Mouse (Mus musculus): Measurements from ENCODE around the gene Nab1. TPM values are rescaled to one million over a fixed set of nuclear protein-coding genes. Genes with fewer than 3 reads are reported as not detected.
"Not testable (repeated sequence)": the region's sequence is repeated elsewhere in the genome, so short reads cannot be mapped to it uniquely, and the experiment has no call there.

Nab1 gene
- polyA plus RNA-seq (2015; fragmentation: Nextera tagmentation; extraction: Ambion mirVana) = 26.0 and 26.4 TPM in 2 replicates

- under 1% methylated on average over 19 of the region's 80 CpGs for WGBS
- peak within 1 kb of the TSS; percentile 95 for H3K27ac ChIP-seq
- no peaks in the 10 kb centered on the region for H3K36me3 ChIP-seq
- peaks cover 10% of the 10 kb centered on the region for H3K4me1 ChIP-seq
- peak within 1 kb of the TSS; percentile 98 for H3K9ac ChIP-seq
- ATAC-seq (ENCODE audit: insufficient number of reproducible peaks, low FRiP score, low TSS enrichment, low read depth) = peak; percentile 76
- no peaks in the 10 kb centered on the region for H3K9me3 ChIP-seq
- peak within 1 kb of the TSS; percentile 59 for H3K4me2 ChIP-seq
- H3K27me3 ChIP-seq = no peaks in the 10 kb centered on the region
- H3K4me3 ChIP-seq = peak within 1 kb of the TSS; percentile 84
Observed at GRCm38 (mm10) chr1:52500314-52500981, at the start of gene Nab1. Gene Nab1, minus strand, starts transcription at chr1:52500679.

DNA sequence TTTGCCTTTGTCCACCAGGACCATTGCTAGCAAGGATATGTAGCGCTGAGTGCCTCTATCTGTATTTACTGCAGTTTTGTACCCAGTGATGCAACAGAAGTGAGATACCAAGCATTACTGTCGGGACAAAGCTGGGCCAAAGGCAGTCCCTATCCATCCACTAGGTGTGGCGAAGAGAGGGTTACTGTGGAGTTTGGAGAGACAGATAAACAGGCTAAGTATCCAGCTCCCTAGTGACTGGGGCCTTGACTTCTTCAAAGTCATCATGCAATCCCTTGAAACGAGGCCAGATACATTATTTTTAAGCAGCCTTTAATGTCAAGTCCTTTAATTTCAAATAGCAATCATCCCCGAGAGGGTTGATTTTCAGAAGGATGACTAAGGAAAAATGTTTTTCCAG lies 47.0 kb upstream of the Nab1 start:
- no peak overlapping the region for H3K4me3 ChIP-seq
- H3K36me3 ChIP-seq = no peaks in the 10 kb centered on the region
- H3K4me2 ChIP-seq = no peak overlapping the region
- WGBS = 82% methylated on average over 5 of the region's 5 CpGs
- ATAC-seq (ENCODE audit: insufficient number of reproducible peaks, low FRiP score, low TSS enrichment, low read depth) = no peak
- H3K27me3 ChIP-seq = no peaks in the 10 kb centered on the region
- H3K4me1 ChIP-seq = no peaks in the 10 kb centered on the region
- H3K9me3 ChIP-seq = no peaks in the 10 kb centered on the region
- no peak overlapping the region for H3K27ac ChIP-seq
- H3K9ac ChIP-seq = no peak overlapping the region

GRCm38 (mm10) chr1:52546796-52547195 lies 46.3 kb upstream of the Nab1 start:
- Histone ChIP-seq H3K36me3 (no peaks in the 10 kb centered on the region), H3K9ac (no peak overlapping the region), H3K9me3 (no peaks in the 10 kb centered on the region), H3K4me2 (no peak overlapping the region), H3K4me3 (no peak overlapping the region), H3K27ac (no peak overlapping the region), H3K27me3 (no peaks in the 10 kb centered on the region), H3K4me1 (no peaks in the 10 kb centered on the region)
- 83% methylated on average over 3 of the region's 3 CpGs for WGBS
- ATAC-seq (ENCODE audit: insufficient number of reproducible peaks, low FRiP score, low TSS enrichment, low read depth) = no peak

GRCm38 (mm10) chr1:52540124-52540523 lies 39.6 kb upstream of the Nab1 start:
- H3K36me3 ChIP-seq; ATAC-seq (ENCODE audit: insufficient number of reproducible peaks, low FRiP score, low TSS enrichment, low read depth); H3K4me1 ChIP-seq; H3K4me2 ChIP-seq; H3K27ac ChIP-seq; H3K9me3 ChIP-seq; H3K9ac ChIP-seq; H3K4me3 ChIP-seq; H3K27me3 ChIP-seq: not testable (repeated sequence)
- 86% methylated on average over 3 of the region's 3 CpGs for WGBS

DNA sequence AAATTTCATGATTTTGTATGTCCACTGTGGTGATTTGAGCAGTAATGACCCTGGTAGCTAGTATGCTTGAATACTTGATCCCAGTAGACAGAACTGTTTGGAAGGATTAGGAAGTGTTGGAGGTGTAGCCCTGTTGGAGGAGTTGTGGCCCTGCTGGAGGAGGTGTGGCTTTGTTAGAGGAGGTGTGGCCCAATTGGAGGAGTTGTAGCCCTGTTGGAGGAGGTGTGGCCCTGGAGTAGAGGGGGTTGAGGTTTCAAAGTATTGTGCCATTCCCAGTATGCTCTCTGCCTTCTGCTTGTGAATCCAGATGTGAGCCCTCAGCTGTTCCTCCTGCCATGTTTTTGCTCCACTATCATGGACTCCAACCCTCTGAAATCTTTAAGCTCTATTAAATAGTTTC lies 29.5 kb upstream of the Nab1 start:
- Histone ChIP-seq H3K9ac (no peak overlapping the region), H3K36me3 (no peaks in the 10 kb centered on the region), H3K4me2 (no peak overlapping the region), H3K9me3 (no peaks in the 10 kb centered on the region), H3K4me1 (no peaks in the 10 kb centered on the region), H3K27me3 (no peaks in the 10 kb centered on the region), H3K27ac (no peak overlapping the region), H3K4me3 (no peak overlapping the region)
- ATAC-seq (ENCODE audit: insufficient number of reproducible peaks, low FRiP score, low TSS enrichment, low read depth) = no peak

GRCm38 (mm10) chr1:52527656-52528055 lies 27.2 kb upstream of the Nab1 start:
- H3K36me3 ChIP-seq = no peaks in the 10 kb centered on the region
- ATAC-seq (ENCODE audit: insufficient number of reproducible peaks, low FRiP score, low TSS enrichment, low read depth) = no peak

DNA sequence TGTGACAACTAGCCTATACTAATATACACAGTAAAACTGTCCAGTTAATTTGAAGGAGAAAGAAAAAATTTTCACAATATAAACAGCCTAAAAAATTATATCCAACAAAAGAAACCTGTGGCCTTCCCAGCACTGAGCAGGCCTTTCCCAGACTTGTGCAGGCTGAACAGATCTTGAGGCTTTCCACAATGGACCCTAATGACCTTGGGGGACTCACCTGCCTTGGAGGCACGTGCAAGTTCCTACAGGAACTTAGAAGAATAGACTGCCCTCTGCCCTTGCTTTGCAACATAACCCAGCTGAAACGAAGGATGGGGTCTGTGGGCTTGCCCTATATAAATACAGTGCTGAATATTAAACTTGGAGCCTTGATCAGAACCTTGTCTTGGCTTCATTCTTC lies 26.8 kb upstream of the Nab1 start:
- Histone ChIP-seq H3K4me3 (no peak overlapping the region), H3K4me2 (no peak overlapping the region), H3K36me3 (no peaks in the 10 kb centered on the region), H3K9ac (no peak overlapping the region), H3K4me1 (no peaks in the 10 kb centered on the region), H3K9me3 (no peaks in the 10 kb centered on the region), H3K27ac (no peak overlapping the region), H3K27me3 (no peaks in the 10 kb centered on the region)
- no peak for ATAC-seq (ENCODE audit: insufficient number of reproducible peaks, low FRiP score, low TSS enrichment, low read depth)
- WGBS = 58% methylated on average over 2 of the region's 2 CpGs

More at GRCm38 (mm10) chr1:52527656-52528055, 27.2 kb upstream of the Nab1 start:
- no peaks in the 10 kb centered on the region for H3K9me3 ChIP-seq
- no peaks in the 10 kb centered on the region for H3K27me3 ChIP-seq
- 63% methylated on average over 2 of the region's 2 CpGs for WGBS
- no peak overlapping the region for H3K4me2 ChIP-seq
- no peak overlapping the region for H3K27ac ChIP-seq
- H3K9ac ChIP-seq = no peak overlapping the region
- H3K4me1 ChIP-seq = no peaks in the 10 kb centered on the region
- H3K4me3 ChIP-seq = no peak overlapping the region

DNA sequence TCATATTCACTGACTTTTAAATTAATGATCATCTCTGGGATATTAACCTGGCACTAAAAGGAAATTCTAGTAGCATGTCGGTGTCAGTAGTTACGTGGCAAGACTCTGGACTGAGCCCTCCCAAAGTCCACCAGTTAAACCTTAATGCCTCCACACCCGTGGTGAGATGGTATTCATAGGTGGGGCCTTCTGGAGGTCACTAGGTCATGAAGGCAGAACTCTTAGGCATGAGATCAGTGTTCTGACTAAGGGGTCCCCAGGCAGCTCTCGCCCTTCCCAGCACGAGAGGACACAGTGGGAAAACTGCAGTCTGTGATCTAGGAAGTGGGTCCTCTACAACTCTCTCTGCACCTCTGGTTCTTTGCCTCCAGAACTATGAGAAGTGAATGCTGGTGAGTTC lies 24.2 kb upstream of the Nab1 start:
- no peak overlapping the region for H3K9ac ChIP-seq
- no peak overlapping the region for H3K4me3 ChIP-seq
- no peak overlapping the region for H3K27ac ChIP-seq
- 59% methylated on average over 5 of the region's 5 CpGs for WGBS
- H3K36me3 ChIP-seq = no peaks in the 10 kb centered on the region
- no peak overlapping the region for H3K4me2 ChIP-seq
- no peaks in the 10 kb centered on the region for H3K9me3 ChIP-seq
- no peak for ATAC-seq (ENCODE audit: insufficient number of reproducible peaks, low FRiP score, low TSS enrichment, low read depth)
- 0 out of 2 replicates have a peak, but pooled peaks cover 6% of the 10 kb centered on the region for H3K4me1 ChIP-seq
- H3K27me3 ChIP-seq = no peaks in the 10 kb centered on the region

- Histone ChIP-seq H3K4me1 (0 out of 2 replicates have a peak, but pooled peaks cover 6% of the 10 kb centered on the region), H3K27me3 (no peaks in the 10 kb centered on the region), H3K36me3 (no peaks in the 10 kb centered on the region), H3K9ac (no peak overlapping the region), H3K9me3 (no peaks in the 10 kb centered on the region), H3K27ac (no peak overlapping the region), H3K4me3 (no peak overlapping the region), H3K4me2 (no peak overlapping the region)
- WGBS = 31% methylated on average over 7 of the region's 7 CpGs
- ATAC-seq (ENCODE audit: insufficient number of reproducible peaks, low FRiP score, low TSS enrichment, low read depth) = no peak
Observed at GRCm38 (mm10) chr1:52524150-52524549, 23.7 kb upstream of the Nab1 start.

DNA sequence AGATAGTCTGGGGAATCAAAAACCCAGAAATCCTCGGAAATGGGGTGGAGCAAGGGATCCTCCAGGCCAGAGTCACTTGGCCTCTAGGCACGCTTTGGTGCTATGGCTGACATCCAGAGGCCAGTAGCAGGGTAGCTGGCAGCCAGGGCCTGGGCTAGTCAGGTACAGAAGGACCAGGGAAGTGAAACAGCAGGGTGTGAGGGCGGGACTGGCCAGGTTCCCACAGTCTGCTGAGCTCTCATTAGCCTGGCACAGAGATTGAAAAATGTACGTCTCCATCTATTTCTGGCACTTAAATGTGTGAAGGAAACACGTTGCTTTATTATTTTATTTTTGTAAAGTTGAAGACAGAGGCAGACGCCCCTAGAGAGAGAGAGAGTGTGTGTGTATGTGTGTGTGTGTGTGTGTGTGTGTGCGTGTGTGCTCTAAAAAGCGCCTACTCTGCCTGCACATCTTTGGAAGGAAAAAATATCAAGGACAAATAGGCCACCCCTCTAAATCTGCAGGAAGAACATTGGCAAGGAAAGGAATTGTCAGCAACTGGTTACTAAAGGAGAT lies 21.0 kb upstream of the Nab1 start:
- no peak for ATAC-seq (ENCODE audit: insufficient number of reproducible peaks, low FRiP score, low TSS enrichment, low read depth)

DNA sequence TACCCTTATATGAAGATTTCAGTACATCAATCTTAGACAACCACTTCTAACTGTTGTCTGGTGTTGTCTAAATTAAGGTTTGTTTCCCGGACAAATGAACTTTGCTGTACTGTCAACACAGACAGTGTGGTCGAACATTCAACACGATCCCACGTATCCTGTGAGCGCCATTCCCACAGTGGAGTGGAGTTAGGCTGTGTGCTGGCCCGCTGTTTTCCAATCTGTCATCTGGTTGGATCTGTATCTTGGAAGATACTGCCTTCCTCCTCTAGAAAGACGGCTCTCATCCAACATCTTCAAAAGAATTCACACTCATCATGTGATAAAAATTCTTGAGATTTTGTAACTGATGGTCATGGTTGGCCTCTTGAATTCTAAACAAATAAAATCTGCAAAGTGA lies 19.7 kb upstream of the Nab1 start:
- Histone ChIP-seq H3K4me1 (0 out of 2 replicates have a peak, but pooled peaks cover 6% of the 10 kb centered on the region), H3K4me3 (no peak overlapping the region), H3K9ac (no peak overlapping the region), H3K9me3 (no peaks in the 10 kb centered on the region), H3K36me3 (no peaks in the 10 kb centered on the region), H3K4me2 (no peak overlapping the region), H3K27ac (no peak overlapping the region), H3K27me3 (no peaks in the 10 kb centered on the region)
- WGBS = 86% methylated on average over 7 of the region's 7 CpGs
- no peak for ATAC-seq (ENCODE audit: insufficient number of reproducible peaks, low FRiP score, low TSS enrichment, low read depth)

More for the DNA sequence above, 21.0 kb upstream of the Nab1 start:
- H3K27me3 ChIP-seq = no peaks in the 10 kb centered on the region
- H3K36me3 ChIP-seq = no peaks in the 10 kb centered on the region
- 48% methylated on average over 8 of the region's 8 CpGs for WGBS
- no peak overlapping the region for H3K4me2 ChIP-seq
- no peaks in the 10 kb centered on the region for H3K9me3 ChIP-seq
- H3K4me1 ChIP-seq = 0 out of 2 replicates have a peak, but pooled peaks cover 6% of the 10 kb centered on the region
- H3K9ac ChIP-seq = no peak overlapping the region
- H3K4me3 ChIP-seq = no peak overlapping the region
- no peak overlapping the region for H3K27ac ChIP-seq

- Histone ChIP-seq H3K4me2 (no peak overlapping the region), H3K4me3 (no peak overlapping the region), H3K4me1 (no peaks in the 10 kb centered on the region), H3K27me3 (no peaks in the 10 kb centered on the region), H3K9ac (no peak overlapping the region), H3K36me3 (no peaks in the 10 kb centered on the region), H3K27ac (no peak overlapping the region), H3K9me3 (no peaks in the 10 kb centered on the region)
- ATAC-seq (ENCODE audit: insufficient number of reproducible peaks, low FRiP score, low TSS enrichment, low read depth) = no peak
- WGBS = 88% methylated on average over 3 of the region's 3 CpGs
Observed at GRCm38 (mm10) chr1:52515249-52515648, 14.8 kb upstream of the Nab1 start.

Measured in limb, embryonic 15.5 days (tissue).